Mouse (Mus musculus) kidney, adult 9 months (tissue): Measurements from ENCODE around the gene Pcbp1.
"Not testable (repeated sequence)": the region's sequence is repeated elsewhere in the genome, so short reads cannot be mapped to it uniquely, and the experiment has no call there.

ENCODE experiments used
- DNase-seq: peaks from one replicate; pipeline ENCODE4 v3.0.0; 2022

Pcbp1 gene

GRCm38 (mm10) chr6:86493469-86494263, 32.5 kb downstream of the Pcbp1 start:
- peak; percentile 55 for DNase-seq

- DNase-seq = not testable (repeated sequence)
Measured at GRCm38 (mm10) chr6:86490413-86490812, 35.7 kb downstream of the Pcbp1 start.

- no peak for DNase-seq
Measured at GRCm38 (mm10) chr6:86489945-86490344, 36.2 kb downstream of the Pcbp1 start.

- peak; percentile 27 for DNase-seq
Measured at GRCm38 (mm10) chr6:86488149-86488485, 38.0 kb downstream of the Pcbp1 start.

GRCm38 (mm10) chr6:86487358-86488148, 38.6 kb downstream of the Pcbp1 start:
- DNase-seq = peak; percentile 62

GRCm38 (mm10) chr6:86485943-86486640, 40.0 kb downstream of the Pcbp1 start:
- DNase-seq = peak; percentile 70

- no peak for DNase-seq
Measured at GRCm38 (mm10) chr6:86481871-86482270, 44.2 kb downstream of the Pcbp1 start.

GRCm38 (mm10) chr6:86480189-86480831, 45.8 kb downstream of the Pcbp1 start:
- DNase-seq = peak; percentile 80

- no peak for DNase-seq
Measured at GRCm38 (mm10) chr6:86479816-86480188, 46.3 kb downstream of the Pcbp1 start.

GRCm38 (mm10) chr6:86479311-86479710, 46.8 kb downstream of the Pcbp1 start:
- DNase-seq = peak; percentile 79

GRCm38 (mm10) chr6:86476931-86477330, 49.2 kb downstream of the Pcbp1 start:
- no peak for DNase-seq

- DNase-seq = no peak
Measured at GRCm38 (mm10) chr6:86475462-86476167, 50.5 kb downstream of the Pcbp1 start.

- DNase-seq = no peak
Measured at GRCm38 (mm10) chr6:86474646-86475181, 51.4 kb downstream of the Pcbp1 start.
